Mouse (Mus musculus): ENCODE results near the gene Slc6a11. TPM values are rescaled to one million over a fixed set of nuclear protein-coding genes. Genes with fewer than 3 reads are reported as not detected.

Slc6a11 gene
- not detected in 2 replicates for total RNA-seq (2023)

DNA sequence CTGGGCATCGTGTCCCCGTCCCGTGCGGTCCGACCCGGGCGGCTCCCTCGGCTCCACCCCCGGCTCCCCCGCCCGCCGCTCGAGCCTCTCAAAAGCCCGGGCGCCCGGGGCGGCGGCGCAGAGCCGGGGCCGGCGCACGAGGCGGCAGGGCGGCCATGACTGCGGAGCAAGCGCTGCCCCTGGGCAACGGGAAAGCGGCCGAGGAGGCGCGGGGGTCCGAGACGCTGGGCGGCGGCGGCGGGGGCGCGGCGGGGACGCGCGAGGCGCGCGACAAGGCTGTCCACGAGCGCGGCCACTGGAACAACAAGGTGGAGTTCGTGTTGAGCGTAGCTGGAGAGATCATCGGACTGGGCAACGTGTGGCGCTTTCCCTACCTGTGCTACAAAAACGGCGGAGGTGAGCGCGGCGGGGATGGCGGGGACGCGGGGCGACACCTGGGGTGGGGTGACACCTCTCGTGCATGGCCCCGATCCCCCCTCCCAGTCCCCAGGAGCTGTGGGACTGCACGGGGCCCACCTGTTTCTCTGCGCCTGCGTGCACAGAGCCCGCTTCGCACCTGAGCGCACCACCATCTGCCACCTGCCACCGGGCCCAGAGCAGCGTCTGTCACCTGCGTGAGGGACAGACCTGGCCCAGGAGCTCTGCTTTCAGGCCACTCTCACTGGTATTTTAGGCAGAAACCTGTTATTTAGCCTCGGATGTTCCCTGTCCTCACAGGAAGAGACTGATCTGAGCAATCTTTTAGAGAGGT lies at the start of gene Slc6a11:
Gene Slc6a11, plus strand, starts transcription at position 120 of the 751 bp plus-strand sequence.

DNA sequence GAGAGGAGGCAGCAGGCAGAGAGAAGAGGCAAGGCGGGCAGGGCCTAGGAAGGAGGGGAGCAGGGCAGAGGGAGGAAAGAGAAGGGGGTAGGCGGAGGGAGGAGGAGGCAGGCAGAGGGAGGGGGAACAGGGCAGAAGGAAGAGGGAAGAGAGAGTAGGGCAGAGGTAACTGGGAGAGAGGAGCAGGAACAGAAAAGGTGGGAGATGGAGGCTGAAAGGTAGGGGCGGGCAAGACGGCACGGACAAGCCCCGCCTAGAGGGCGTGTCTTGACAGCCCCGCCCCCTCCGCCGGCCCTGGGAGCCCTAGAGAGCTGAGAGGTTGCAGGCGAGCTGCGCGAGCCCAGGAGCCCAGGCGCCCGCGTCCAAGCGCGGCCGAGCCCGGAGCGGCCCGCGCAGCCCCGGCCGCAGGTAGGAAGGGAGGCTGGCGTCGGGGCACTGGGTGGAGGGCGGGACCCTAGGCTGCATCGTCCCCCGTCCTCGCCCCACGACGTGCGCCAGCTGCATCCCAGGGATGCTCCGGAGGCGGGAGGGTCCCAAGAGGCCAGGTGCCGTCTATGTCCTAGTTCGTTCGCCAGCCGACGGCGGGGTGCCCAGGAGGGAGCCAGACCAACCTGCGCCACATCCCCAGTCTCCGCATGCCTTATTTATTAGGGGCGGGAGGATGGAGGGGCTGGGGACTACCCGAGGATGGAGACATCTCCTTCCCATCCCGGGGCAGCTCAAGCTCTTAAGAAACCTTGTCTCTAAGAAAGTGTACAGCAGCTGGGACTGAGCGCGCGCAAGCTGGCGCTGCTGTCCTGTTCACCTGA lies 151.6 kb downstream of the Slc6a11 start, which contains the start of gene Slc6a1:
Gene Slc6a1, plus strand, starts transcription at position 167 of the 809 bp plus-strand sequence.

Other genes starting within 250 kb of the Slc6a11 start
- gene Atp2b2, start 88.6 kb upstream of the Slc6a11 start, total RNA-seq (2023) = not detected in 2 replicates
- not detected in 2 replicates for gene Slc6a1, start 151.4 kb downstream of the Slc6a11 start, total RNA-seq (2023)

Measured in neutrophil, adult 65 days (primary cell).